Mouse (Mus musculus) liver, postnatal 0 days (tissue): ENCODE measurements around the gene Wdr19. TPM values are rescaled to one million over a fixed set of nuclear protein-coding genes. Genes with fewer than 3 reads are reported as not detected.
"Not testable (repeated sequence)": the region's sequence is repeated elsewhere in the genome, so short reads cannot be mapped to it uniquely, and the experiment has no call there.

Experiments
- ATAC-seq: fragments of 200-750 bp; cut with Nextera tagmentation; 2 replicates; pipeline ENCODE4 v1.8.0; 2017; ENCODE audit warnings: mild to moderate bottlenecking, moderate library complexity
- DNase-seq: peaks from one replicate; pipeline ENCODE4 v3.0.0-alpha.2; 2016
- H3K27ac ChIP-seq: fragments of 300-500 bp; sonication (generic); 2 replicates; pipeline ENCODE4 v1.5.1; 2014; ENCODE audit warnings: antibody characterized with exemption, moderate library complexity, mild to moderate bottlenecking, low read depth
- H3K27me3 ChIP-seq: fragments of 300-500 bp; sonication (generic); 2 replicates; pipeline ENCODE4 v1.6.1; 2014; ENCODE audit warnings: low read length, control low read depth, mixed read lengths; ENCODE audit not compliant: insufficient read depth
- H3K36me3 ChIP-seq: fragments of 300-500 bp; sonication (generic); replicated peaks from 2 replicates; pipeline ENCODE4 v1.6.1; 2014; ENCODE audit warnings: mild to moderate bottlenecking, control low read depth, low read length, moderate library complexity, mixed read lengths; ENCODE audit not compliant: insufficient read depth
- H3K4me1 ChIP-seq: fragments of 300-500 bp; sonication (generic); 2 replicates; pipeline ENCODE4 v1.6.1; 2014; ENCODE audit warnings: antibody characterized with exemption, mild to moderate bottlenecking, control low read depth; ENCODE audit not compliant: insufficient read depth
- H3K4me2 ChIP-seq: fragments of 300-500 bp; sonication (generic); 2 replicates; pipeline ENCODE4 v1.6.1; 2014; ENCODE audit warnings: low read depth, mild to moderate bottlenecking, low read length, moderate library complexity, mixed read lengths
- H3K4me3 ChIP-seq: fragments of 300-500 bp; sonication (generic); 2 replicates; pipeline ENCODE4 v1.5.1; 2014; ENCODE audit warnings: low read depth, low read length
- H3K9ac ChIP-seq: fragments of 300-500 bp; sonication (generic); replicated peaks from 2 replicates; pipeline ENCODE4 v1.6.1; 2014; ENCODE audit warnings: mild to moderate bottlenecking, moderate library complexity
- H3K9me3 ChIP-seq: fragments of 300-500 bp; sonication (generic); 2 replicates; pipeline ENCODE4 v1.6.1; 2016; ENCODE audit warnings: mild to moderate bottlenecking, control low read depth, low read length, mixed read lengths
- CTCF ChIP-seq: sonication (generic); IDR thresholded peaks from 2 replicates; pipeline ENCODE4 v1.5.1; 2016; ENCODE audit warnings: antibody characterized with exemption, low read depth
- EP300 ChIP-seq: IDR thresholded peaks from 2 replicates; pipeline ENCODE4 v1.6.1; 2016; ENCODE audit warnings: antibody characterized with exemption, low read depth, mild to moderate bottlenecking
- WGBS: fragments of 180-500 bp; shearing (Covaris S2); extraction: QIAGEN DNeasy Blood & Tissue Kit; methylation state at CpG from one replicate; pipeline ENCODE4 v1.1.7; 2014; ENCODE audit not compliant: insufficient replicate concordance; 5-methylcytosine and 5-hydroxymethylcytosine counted together
- polyA plus RNA-seq: library from polyadenylated mRNA; unstranded; fragments of >200 nt; fragmentation: Nextera tagmentation; extraction: Ambion mirVana; gene quantifications from 2 replicates; pipeline ENCODE4 v1.2.1, GENCODE M21; 2015

The Wdr19 gene
- polyA plus RNA-seq, 1 experiment from 2014 or later, result 1.1 TPM

DNA sequence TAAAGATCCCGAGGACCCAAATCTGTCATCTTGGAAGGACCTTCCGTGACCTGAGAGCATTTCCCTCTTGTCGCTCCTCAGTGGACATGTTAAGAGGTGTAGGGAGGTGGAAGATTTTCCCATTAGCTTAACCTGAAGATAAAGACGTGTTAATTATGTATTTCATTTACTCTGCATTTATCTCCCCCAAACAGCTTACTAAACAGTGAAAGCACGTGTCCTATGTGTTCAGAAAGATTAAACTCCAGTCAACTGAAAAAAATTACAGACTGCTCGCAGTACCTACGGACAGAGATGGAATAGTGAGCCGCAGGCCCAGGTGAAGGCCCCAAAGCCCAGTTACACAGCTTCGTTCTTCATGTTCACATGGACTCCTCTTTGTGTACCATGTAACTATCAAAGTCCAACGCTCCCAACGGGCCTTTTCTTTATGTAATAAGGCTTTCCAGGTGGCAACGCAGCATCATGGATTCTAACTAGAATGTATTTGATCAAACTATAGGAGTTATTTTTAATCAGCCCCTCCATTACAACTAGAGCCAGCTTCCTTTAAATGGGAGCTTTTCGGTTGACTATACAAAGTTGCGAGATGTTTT lies 58.5 kb downstream of the Wdr19 start:
- Histone ChIP-seq H3K9ac (no peak overlapping the region), H3K27ac (no peak overlapping the region), H3K9me3 (no peaks in the 10 kb centered on the region), H3K27me3 (no peaks in the 10 kb centered on the region), H3K4me3 (no peak overlapping the region), H3K4me2 (no peak overlapping the region), H3K4me1 (no peaks in the 10 kb centered on the region), H3K36me3 (peaks cover 37% of the 10 kb centered on the region)
- WGBS, result 75% methylated on average over 14 of the region's 14 CpGs
- ATAC-seq (no peak), DNase-seq (no peak)
- peak; percentile 66; the same call in 1 of the 2 replicates for TF ChIP-seq EP300
- TF ChIP-seq CTCF, result no peak

- H3K27me3 ChIP-seq, result no peaks in the 10 kb centered on the region
- ATAC-seq (no peak), DNase-seq (no peak)
- no peaks in the 10 kb centered on the region for H3K9me3 ChIP-seq
- no peak overlapping the region for H3K4me2 ChIP-seq
- no peaks in the 10 kb centered on the region for H3K4me1 ChIP-seq
- 81% methylated on average over 3 of the region's 3 CpGs for WGBS
- TF ChIP-seq EP300 (no peak), CTCF (no peak)
- H3K4me3 ChIP-seq, result no peak overlapping the region
- H3K36me3 ChIP-seq, result peaks cover 70% of the 10 kb centered on the region
- no peak overlapping the region for H3K9ac ChIP-seq
- no peak overlapping the region for H3K27ac ChIP-seq
Measured at GRCm38 (mm10) chr5:65273966-65274365, 74.5 kb downstream of the Wdr19 start.

GRCm38 (mm10) chr5:65279133-65279651 lies 79.7 kb downstream of the Wdr19 start:
- ATAC-seq, result no peak
- no peak overlapping the region for H3K9ac ChIP-seq
- H3K27me3 ChIP-seq, result no peaks in the 10 kb centered on the region
- no peak overlapping the region for H3K4me2 ChIP-seq
- H3K4me3 ChIP-seq, result no peak overlapping the region
- no peak for DNase-seq
- peaks cover 59% of the 10 kb centered on the region for H3K36me3 ChIP-seq
- WGBS, result 94% methylated on average over 6 of the region's 6 CpGs
- no peak overlapping the region for H3K27ac ChIP-seq
- H3K9me3 ChIP-seq, result no peaks in the 10 kb centered on the region
- no peaks in the 10 kb centered on the region for H3K4me1 ChIP-seq
- TF ChIP-seq CTCF, result no peak
- TF ChIP-seq EP300, result no peak

- Histone ChIP-seq H3K4me3 (no peak overlapping the region), H3K9ac (no peak overlapping the region), H3K4me1 (no peaks in the 10 kb centered on the region), H3K27ac (no peak overlapping the region), H3K36me3 (peaks cover 57% of the 10 kb centered on the region), H3K4me2 (no peak overlapping the region), H3K9me3 (no peaks in the 10 kb centered on the region), H3K27me3 (no peaks in the 10 kb centered on the region)
- WGBS, result 95% methylated on average over 3 of the region's 3 CpGs
- no peak for DNase-seq
- TF ChIP-seq CTCF, result no peak
- no peak for TF ChIP-seq EP300
- ATAC-seq, result no peak
Measured at GRCm38 (mm10) chr5:65281216-65281615, 81.7 kb downstream of the Wdr19 start.

GRCm38 (mm10) chr5:65284171-65284570 lies 84.7 kb downstream of the Wdr19 start:
- H3K4me1 ChIP-seq, result no peaks in the 10 kb centered on the region
- no peak overlapping the region for H3K4me2 ChIP-seq
- H3K9me3 ChIP-seq, result no peaks in the 10 kb centered on the region
- H3K4me3 ChIP-seq, result no peak overlapping the region
- H3K27me3 ChIP-seq, result no peaks in the 10 kb centered on the region
- TF ChIP-seq EP300 (no peak), CTCF (peak; percentile 65)
- ATAC-seq (no peak), DNase-seq (peak; percentile 46)
- no peak overlapping the region for H3K27ac ChIP-seq
- 94% methylated on average over 3 of the region's 3 CpGs for WGBS
- no peak overlapping the region for H3K9ac ChIP-seq
- peaks cover 46% of the 10 kb centered on the region for H3K36me3 ChIP-seq

DNA sequence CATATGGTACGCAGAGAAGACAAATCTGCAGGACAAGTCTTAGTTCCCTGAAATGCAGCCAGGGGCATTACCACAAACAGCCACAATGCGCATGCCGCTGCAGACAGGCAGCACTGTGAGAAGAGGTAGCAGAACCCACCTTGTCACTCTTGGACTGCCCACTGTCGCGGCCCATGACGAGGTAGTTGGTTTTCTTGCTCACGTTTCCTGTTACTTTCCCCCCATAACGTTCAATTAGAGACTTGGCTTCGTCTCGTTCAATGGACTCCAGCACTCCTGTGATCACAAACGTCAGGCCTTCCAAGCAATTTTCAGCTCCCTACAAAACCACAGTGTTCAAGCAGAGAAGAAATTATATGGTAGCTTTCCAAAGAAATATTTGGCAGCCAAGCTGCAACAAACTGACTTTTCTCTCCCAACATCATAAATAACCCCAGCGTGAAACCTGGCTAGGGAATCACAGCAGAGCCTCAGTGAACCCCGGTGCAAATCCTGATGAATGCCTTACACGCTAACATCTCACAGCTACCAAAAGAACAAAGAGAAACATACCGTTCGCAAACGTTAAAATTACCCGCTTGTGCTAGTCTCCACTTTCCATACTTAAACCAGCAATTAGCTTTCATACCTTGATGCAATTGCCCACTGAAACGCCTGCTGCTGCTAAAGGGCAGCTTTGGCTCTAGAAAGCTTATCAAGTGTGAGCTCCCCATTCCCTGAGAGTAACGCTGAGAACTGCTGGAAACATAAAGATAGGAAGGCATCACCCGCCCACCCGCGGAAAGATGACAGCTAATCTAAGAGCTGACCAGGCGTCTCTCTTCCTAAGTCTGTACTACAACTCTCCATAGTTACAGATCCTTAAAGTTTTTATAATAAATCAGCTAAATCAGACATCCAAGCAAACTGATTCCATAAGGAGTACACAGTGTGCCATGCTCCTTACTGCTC lies 88.5 kb downstream of the Wdr19 start:
- ATAC-seq, result no peak
- 77% methylated on average over 24 of the region's 24 CpGs for WGBS
- no peak overlapping the region for H3K4me2 ChIP-seq

GRCm38 (mm10) chr5:65289009-65289408 lies 89.5 kb downstream of the Wdr19 start:
- not testable (repeated sequence) for H3K4me3 ChIP-seq, H3K9me3 ChIP-seq, DNase-seq, H3K27me3 ChIP-seq, ATAC-seq, H3K4me1 ChIP-seq, H3K4me2 ChIP-seq, H3K27ac ChIP-seq, H3K9ac ChIP-seq
- H3K36me3 ChIP-seq, result peaks cover 59% of the 10 kb centered on the region
- 78% methylated on average over 8 of the region's 8 CpGs for WGBS

More for the DNA sequence above, 88.5 kb downstream of the Wdr19 start:
- no peak overlapping the region for H3K4me3 ChIP-seq
- H3K9ac ChIP-seq, result no peak overlapping the region
- no peaks in the 10 kb centered on the region for H3K4me1 ChIP-seq
- H3K27me3 ChIP-seq, result no peaks in the 10 kb centered on the region
- DNase-seq, result no peak
- H3K36me3 ChIP-seq, result peaks cover 53% of the 10 kb centered on the region
- TF ChIP-seq EP300 (no peak), CTCF (no peak)
- H3K9me3 ChIP-seq, result no peaks in the 10 kb centered on the region
- no peak overlapping the region for H3K27ac ChIP-seq
